Mouse (Mus musculus) liver, embryonic 14.5 days (tissue): ENCODE data around the gene Il1rn. TPM values are rescaled to one million over a fixed set of nuclear protein-coding genes. Genes with fewer than 3 reads are reported as not detected.
A peak's percentile ranks its signal among the peaks of the same experiment; 100 is the strongest.

ENCODE experiments used
- ATAC-seq: fragments of 200-750 bp; cut with Nextera tagmentation; 2 replicates; pipeline ENCODE4 v1.8.0; 2017; ENCODE audit warnings: moderate number of reproducible peaks, mild to moderate bottlenecking, moderate library complexity; ENCODE audit not compliant: insufficient read depth
- DNase-seq, 3 experiments: peaks; one replicate each; pipeline ENCODE4 v3.0.0-alpha.2; 2012 to 2013; ENCODE audit warnings: low read depth in 3 of 3, low spot score in 3 of 3
- H3K27ac ChIP-seq: fragments of 300-500 bp; sonication (generic); 2 replicates; pipeline ENCODE4 v1.5.1; 2014; ENCODE audit warnings: moderate library complexity, mild to moderate bottlenecking, control low read depth, inconsistent platforms
- H3K27me3 ChIP-seq: fragments of 300-500 bp; sonication (generic); 2 replicates; pipeline ENCODE4 v1.6.1; 2014; ENCODE audit warnings: mild to moderate bottlenecking, low read length, moderate library complexity; ENCODE audit not compliant: control insufficient read depth, insufficient read depth
- H3K36me3 ChIP-seq: fragments of 300-500 bp; sonication (generic); replicated peaks from 2 replicates; pipeline ENCODE4 v1.6.1; 2014; ENCODE audit warnings: low read depth; ENCODE audit not compliant: control insufficient read depth, insufficient read depth
- H3K4me1 ChIP-seq, 2 experiments: fragments of 200-500 bp in 1 of 2; fragments of 300-500 bp in 1 of 2; sonication (generic) in 1 of 2; replicated peaks; 2 replicates each; pipeline ENCODE4 v1.6.1; 2012 to 2014; ENCODE audit warnings: antibody characterized with exemption in 1 of 2, inconsistent platforms in 1 of 2, low read length in 1 of 2; ENCODE audit not compliant: control insufficient read depth in 2 of 2, insufficient read depth in 2 of 2
- H3K4me2 ChIP-seq: fragments of 300-500 bp; sonication (generic); 2 replicates; pipeline ENCODE4 v1.6.1; 2014; ENCODE audit warnings: low read depth, mild to moderate bottlenecking, control low read depth, moderate library complexity
- H3K4me3 ChIP-seq, 2 experiments: fragments of 200-500 bp in 1 of 2; fragments of 300-500 bp in 1 of 2; sonication (generic) in 1 of 2; 2 replicates each; pipeline ENCODE4 v1.5.1; 2012 to 2014; ENCODE audit warnings: low read depth in 2 of 2, low read length in 2 of 2, mild to moderate bottlenecking in 2 of 2, control low read depth in 1 of 2, inconsistent platforms in 1 of 2, moderate library complexity in 1 of 2; ENCODE audit not compliant: insufficient read depth in 1 of 2
- H3K9ac ChIP-seq: fragments of 300-500 bp; sonication (generic); replicated peaks from 2 replicates; pipeline ENCODE4 v1.6.1; 2014; ENCODE audit warnings: mild to moderate bottlenecking, control low read depth, moderate library complexity
- H3K9me3 ChIP-seq: fragments of 300-500 bp; sonication (generic); 2 replicates; pipeline ENCODE4 v1.6.1; 2016; ENCODE audit warnings: low read length, mixed read lengths; ENCODE audit not compliant: control insufficient read depth
- CTCF ChIP-seq: IDR thresholded peaks from 2 replicates; pipeline ENCODE4 v1.5.1; 2016; ENCODE audit warnings: antibody characterized with exemption, low read depth, control low read depth
- EP300 ChIP-seq: IDR thresholded peaks from 2 replicates; pipeline ENCODE4 v1.6.1; 2016; ENCODE audit warnings: antibody characterized with exemption, low read depth
- WGBS: fragments of 180-500 bp; shearing (Covaris S2); extraction: QIAGEN DNeasy Blood & Tissue Kit; methylation state at CpG from one replicate; pipeline ENCODE4 v1.1.7; 2014; ENCODE audit not compliant: insufficient replicate concordance; 5-methylcytosine and 5-hydroxymethylcytosine counted together
- polyA plus RNA-seq, 2 experiments: library from polyadenylated mRNA; depleted of rRNA in 1 of 2; stranded (reverse) in 1 of 2; unstranded in 1 of 2; fragments of >200 nt; fragmentation: Nextera tagmentation in 1 of 2; extraction: Ambion mirVana in 1 of 2; gene quantifications; 2 replicates each; pipeline versions ENCODE4 v1.2.1 to v1.2.3; 2012 to 2014

Il1rn gene
- polyA plus RNA-seq, 2 experiments = 4.8 to 6.4 TPM

DNA sequence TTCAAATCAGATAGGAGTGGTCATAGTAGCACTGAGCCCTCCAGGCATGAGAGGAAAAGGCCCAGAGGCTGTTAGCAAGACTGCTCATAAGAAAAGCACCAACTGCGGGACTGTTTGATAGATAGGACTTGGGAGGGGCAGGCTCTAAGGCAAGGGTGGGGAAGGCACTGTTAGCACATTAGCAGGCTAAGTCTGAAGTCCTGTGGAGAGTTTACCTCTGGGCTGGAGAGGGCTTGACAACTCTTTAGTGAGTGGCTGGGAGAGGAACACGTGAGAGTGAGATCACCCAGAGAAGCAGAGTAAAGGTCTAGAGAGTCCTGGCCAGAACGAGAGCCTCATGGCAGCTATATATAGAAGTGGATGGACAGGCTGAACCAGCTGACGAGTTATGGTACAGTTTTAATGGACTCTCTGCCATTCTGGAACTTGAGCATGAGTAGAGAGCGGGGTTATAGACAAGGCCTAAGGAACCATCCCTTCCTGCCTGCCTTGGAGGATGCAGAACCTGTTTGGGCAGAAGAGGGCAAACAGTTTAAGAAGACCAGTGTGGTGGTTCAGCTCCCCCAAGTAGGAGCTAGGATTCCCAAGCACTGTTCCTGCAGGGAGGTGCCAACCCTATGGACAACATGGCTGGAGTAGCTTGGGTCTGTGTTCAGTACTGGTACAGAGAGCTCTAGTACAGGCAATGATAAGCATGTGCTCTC, 42.2 kb downstream of the Il1rn start:
- H3K27ac ChIP-seq = no peak overlapping the region
- ATAC-seq = peak; percentile 89
- H3K4me2 ChIP-seq = no peak overlapping the region

DNA sequence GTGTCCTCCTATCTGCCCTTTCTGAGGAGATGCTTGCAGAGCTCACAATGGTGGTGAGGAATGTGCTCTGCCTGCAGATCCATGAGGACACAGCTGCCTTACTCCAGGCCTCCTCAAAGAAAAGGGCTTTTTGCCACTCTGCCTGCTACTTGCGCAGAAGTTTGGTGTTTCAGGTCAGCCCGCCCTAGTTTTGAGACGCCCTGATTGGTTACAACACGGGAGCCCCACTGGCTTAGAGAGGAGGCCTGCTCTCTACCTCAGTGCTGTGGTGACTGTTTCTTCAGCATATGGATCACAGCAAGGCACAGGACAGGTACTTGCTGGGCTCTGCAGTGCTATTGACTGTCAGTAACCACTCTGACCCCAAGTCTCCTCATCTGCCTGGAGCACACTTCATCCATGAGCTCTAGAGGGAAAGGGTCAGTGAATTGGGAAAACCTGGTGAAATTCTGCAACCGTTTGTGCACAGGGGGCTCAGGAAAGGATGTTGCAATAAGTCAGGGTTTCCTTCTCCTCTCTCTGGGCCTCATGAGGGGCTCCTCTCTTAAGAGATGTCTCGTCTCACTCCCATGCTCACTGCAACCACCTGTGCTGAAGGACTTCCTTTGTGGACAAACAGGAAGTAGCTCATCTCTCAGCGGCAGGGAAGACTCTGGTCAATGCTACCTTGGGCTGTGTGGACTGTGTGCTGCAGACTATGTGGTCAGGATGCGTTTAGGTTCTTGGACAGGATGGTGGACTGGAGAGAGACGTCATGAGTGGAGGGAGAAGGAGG, 46.0 kb downstream of the Il1rn start:
- no peak for ATAC-seq
- 46% methylated on average over 9 of the region's 9 CpGs for WGBS
- Histone ChIP-seq H3K4me2 (no peak overlapping the region), H3K27me3 (no peaks in the 10 kb centered on the region), H3K27ac (no peak overlapping the region), H3K4me1 (peaks cover 26 to 37% of the 10 kb centered on the region in 2 experiments; a peak in 3 of 4 replicates), H3K9me3 (no peaks in the 10 kb centered on the region), H3K4me3 (no peak overlapping the region), H3K36me3 (no peaks in the 10 kb centered on the region), H3K9ac (no peak overlapping the region)
- TF ChIP-seq CTCF (no peak), EP300 (no peak)
- no peak for DNase-seq

More for the DNA sequence above, 42.2 kb downstream of the Il1rn start:
- Histone ChIP-seq H3K36me3 (no peaks in the 10 kb centered on the region), H3K4me1 (peaks cover 8 to 15% of the 10 kb centered on the region in 2 experiments; a peak in 3 of 4 replicates), H3K9ac (no peak overlapping the region), H3K9me3 (no peaks in the 10 kb centered on the region), H3K4me3 (no peak overlapping the region), H3K27me3 (no peaks in the 10 kb centered on the region)
- WGBS = 49% methylated on average over 5 of the region's 5 CpGs
- no peak for DNase-seq
- no peak for TF ChIP-seq EP300
- no peak for TF ChIP-seq CTCF

DNA sequence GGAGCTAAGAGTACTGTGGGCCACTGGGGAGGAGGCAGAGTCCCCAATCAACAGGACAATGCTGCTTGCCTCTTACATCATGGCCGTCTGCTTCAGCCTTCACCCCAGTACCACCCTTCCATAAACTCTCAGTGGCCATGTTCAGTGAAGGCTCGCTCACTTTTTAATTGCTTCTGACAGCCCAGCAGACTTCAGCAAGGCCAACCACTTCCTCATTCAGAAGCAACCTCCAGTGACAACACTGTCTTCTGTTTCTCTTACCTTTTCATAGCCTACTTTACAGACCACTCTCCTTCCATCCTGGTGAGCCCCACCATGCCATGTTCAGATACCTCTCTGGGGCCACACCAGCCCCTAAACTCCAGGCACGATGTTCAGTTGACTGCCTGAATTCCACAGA, 47.0 kb downstream of the Il1rn start:
- no peak for DNase-seq
- H3K27me3 ChIP-seq = no peaks in the 10 kb centered on the region
- H3K36me3 ChIP-seq = no peaks in the 10 kb centered on the region
- ATAC-seq = no peak
- H3K9me3 ChIP-seq = no peaks in the 10 kb centered on the region
- 31% methylated on average over 3 of the region's 3 CpGs for WGBS
- H3K27ac ChIP-seq = no peak overlapping the region
- peaks cover 22 to 37% of the 10 kb centered on the region in 2 experiments; a peak in 3 of 4 replicates for H3K4me1 ChIP-seq
- H3K4me2 ChIP-seq = no peak overlapping the region
- no peak overlapping the region for H3K9ac ChIP-seq
- TF ChIP-seq EP300 (no peak), CTCF (no peak)
- no peak overlapping the region for H3K4me3 ChIP-seq

DNA sequence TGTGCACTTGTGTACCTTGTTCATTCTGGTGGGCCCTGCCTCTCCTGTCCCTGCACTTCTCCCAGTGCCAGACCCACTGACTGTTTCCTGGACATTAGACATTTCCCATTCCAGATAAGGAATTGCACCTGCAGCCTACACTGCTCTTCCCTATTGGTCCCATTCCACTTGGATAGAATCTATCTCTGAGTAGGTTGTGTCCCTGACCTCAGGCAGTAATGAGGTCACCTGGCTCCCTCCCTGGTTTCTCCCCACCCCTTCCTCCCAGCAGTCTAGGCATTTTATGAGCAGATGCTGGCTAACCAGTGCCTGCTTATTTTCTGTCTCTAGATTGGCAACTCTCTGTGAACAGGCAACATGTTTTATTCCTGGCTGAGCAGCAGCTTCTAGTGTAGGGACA, 47.7 kb downstream of the Il1rn start:
- DNase-seq (no peak), ATAC-seq (no peak)
- Histone ChIP-seq H3K36me3 (no peaks in the 10 kb centered on the region), H3K27me3 (no peaks in the 10 kb centered on the region), H3K9me3 (no peaks in the 10 kb centered on the region), H3K4me2 (peak overlapping the region; percentile 79; the same call in 1 of the 2 replicates), H3K9ac (no peak overlapping the region), H3K27ac (peak overlapping the region; percentile 18; the same call in 1 of the 2 replicates), H3K4me3 (no peak overlapping the region), H3K4me1 (peaks cover 18 to 31% of the 10 kb centered on the region in 2 experiments; a peak in 3 of 4 replicates)
- TF ChIP-seq EP300 = no peak
- no peak for TF ChIP-seq CTCF
